Mouse (Mus musculus) liver, embryonic 14.5 days (tissue): ENCODE results near the gene Nuak1. TPM values are rescaled to one million over a fixed set of nuclear protein-coding genes. Genes with fewer than 3 reads are reported as not detected.

Source experiments
- ATAC-seq: fragments of 200-750 bp; cut with Nextera tagmentation; 2 replicates; pipeline ENCODE4 v1.8.0; 2017; ENCODE audit warnings: moderate number of reproducible peaks, mild to moderate bottlenecking, moderate library complexity; ENCODE audit not compliant: insufficient read depth
- DNase-seq, 3 experiments: peaks; one replicate each; pipeline ENCODE4 v3.0.0-alpha.2; 2012 to 2013; ENCODE audit warnings: low read depth in 3 of 3, low spot score in 3 of 3
- H3K27ac ChIP-seq: fragments of 300-500 bp; sonication (generic); 2 replicates; pipeline ENCODE4 v1.5.1; 2014; ENCODE audit warnings: moderate library complexity, mild to moderate bottlenecking, control low read depth, inconsistent platforms
- H3K27me3 ChIP-seq: fragments of 300-500 bp; sonication (generic); 2 replicates; pipeline ENCODE4 v1.6.1; 2014; ENCODE audit warnings: mild to moderate bottlenecking, low read length, moderate library complexity; ENCODE audit not compliant: control insufficient read depth, insufficient read depth
- H3K36me3 ChIP-seq: fragments of 300-500 bp; sonication (generic); replicated peaks from 2 replicates; pipeline ENCODE4 v1.6.1; 2014; ENCODE audit warnings: low read depth; ENCODE audit not compliant: control insufficient read depth, insufficient read depth
- H3K4me1 ChIP-seq, 2 experiments: fragments of 200-500 bp in 1 of 2; fragments of 300-500 bp in 1 of 2; sonication (generic) in 1 of 2; replicated peaks; 2 replicates each; pipeline ENCODE4 v1.6.1; 2012 to 2014; ENCODE audit warnings: antibody characterized with exemption in 1 of 2, inconsistent platforms in 1 of 2, low read length in 1 of 2; ENCODE audit not compliant: control insufficient read depth in 2 of 2, insufficient read depth in 2 of 2
- H3K4me2 ChIP-seq: fragments of 300-500 bp; sonication (generic); 2 replicates; pipeline ENCODE4 v1.6.1; 2014; ENCODE audit warnings: low read depth, mild to moderate bottlenecking, control low read depth, moderate library complexity
- H3K4me3 ChIP-seq, 2 experiments: fragments of 200-500 bp in 1 of 2; fragments of 300-500 bp in 1 of 2; sonication (generic) in 1 of 2; 2 replicates each; pipeline ENCODE4 v1.5.1; 2012 to 2014; ENCODE audit warnings: low read depth in 2 of 2, low read length in 2 of 2, mild to moderate bottlenecking in 2 of 2, control low read depth in 1 of 2, inconsistent platforms in 1 of 2, moderate library complexity in 1 of 2; ENCODE audit not compliant: insufficient read depth in 1 of 2
- H3K9ac ChIP-seq: fragments of 300-500 bp; sonication (generic); replicated peaks from 2 replicates; pipeline ENCODE4 v1.6.1; 2014; ENCODE audit warnings: mild to moderate bottlenecking, control low read depth, moderate library complexity
- H3K9me3 ChIP-seq: fragments of 300-500 bp; sonication (generic); 2 replicates; pipeline ENCODE4 v1.6.1; 2016; ENCODE audit warnings: low read length, mixed read lengths; ENCODE audit not compliant: control insufficient read depth
- CTCF ChIP-seq: IDR thresholded peaks from 2 replicates; pipeline ENCODE4 v1.5.1; 2016; ENCODE audit warnings: antibody characterized with exemption, low read depth, control low read depth
- EP300 ChIP-seq: IDR thresholded peaks from 2 replicates; pipeline ENCODE4 v1.6.1; 2016; ENCODE audit warnings: antibody characterized with exemption, low read depth
- WGBS: fragments of 180-500 bp; shearing (Covaris S2); extraction: QIAGEN DNeasy Blood & Tissue Kit; methylation state at CpG from one replicate; pipeline ENCODE4 v1.1.7; 2014; ENCODE audit not compliant: insufficient replicate concordance; 5-methylcytosine and 5-hydroxymethylcytosine counted together
- polyA plus RNA-seq, 2 experiments: library from polyadenylated mRNA; depleted of rRNA in 1 of 2; stranded (reverse) in 1 of 2; unstranded in 1 of 2; fragments of >200 nt; fragmentation: Nextera tagmentation in 1 of 2; extraction: Ambion mirVana in 1 of 2; gene quantifications; 2 replicates each; pipeline versions ENCODE4 v1.2.1 to v1.2.3; 2012 to 2014

The Nuak1 gene
- polyA plus RNA-seq, 2 experiments, result 0.03 to 0.42 TPM

DNA sequence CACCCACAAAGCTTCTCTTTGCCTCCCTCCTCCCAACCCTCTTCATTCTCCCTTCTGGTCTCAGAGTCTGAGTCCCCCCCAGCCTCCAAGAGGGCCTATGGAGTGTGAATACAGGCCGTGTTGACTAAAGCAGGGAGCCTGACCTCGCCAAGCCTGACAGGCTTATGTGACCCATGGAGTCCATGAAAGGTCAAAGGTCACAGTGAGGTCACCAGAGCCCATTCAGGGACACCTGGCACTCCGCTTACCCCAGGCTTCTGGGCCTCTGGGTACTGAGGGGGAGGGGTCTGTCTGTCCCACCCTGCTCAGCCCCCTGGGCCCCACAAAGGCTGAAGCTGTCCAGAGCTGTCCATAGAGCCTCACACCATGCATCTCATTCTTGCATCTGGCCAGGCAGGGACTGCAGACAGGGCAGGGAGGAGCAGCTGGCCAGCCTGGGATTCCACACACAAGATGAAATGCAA, 37.2 kb upstream of the Nuak1 start:
- Histone ChIP-seq H3K4me2 (no peak overlapping the region), H3K27me3 (no peaks in the 10 kb centered on the region), H3K4me3 (no peak overlapping the region), H3K9me3 (no peaks in the 10 kb centered on the region), H3K36me3 (no peaks in the 10 kb centered on the region), H3K27ac (no peak overlapping the region), H3K4me1 (peaks cover 0 to 7% of the 10 kb centered on the region in 2 experiments; a peak in 1 of 4 replicates), H3K9ac (no peak overlapping the region)
- ATAC-seq (peak; percentile 58; the same call in 1 of the 2 replicates), DNase-seq (peak in 2 of 3 experiments; percentile 14 to 18)
- WGBS, result 43% methylated on average over 3 of the region's 3 CpGs
- TF ChIP-seq EP300 (no peak), CTCF (no peak)

DNA sequence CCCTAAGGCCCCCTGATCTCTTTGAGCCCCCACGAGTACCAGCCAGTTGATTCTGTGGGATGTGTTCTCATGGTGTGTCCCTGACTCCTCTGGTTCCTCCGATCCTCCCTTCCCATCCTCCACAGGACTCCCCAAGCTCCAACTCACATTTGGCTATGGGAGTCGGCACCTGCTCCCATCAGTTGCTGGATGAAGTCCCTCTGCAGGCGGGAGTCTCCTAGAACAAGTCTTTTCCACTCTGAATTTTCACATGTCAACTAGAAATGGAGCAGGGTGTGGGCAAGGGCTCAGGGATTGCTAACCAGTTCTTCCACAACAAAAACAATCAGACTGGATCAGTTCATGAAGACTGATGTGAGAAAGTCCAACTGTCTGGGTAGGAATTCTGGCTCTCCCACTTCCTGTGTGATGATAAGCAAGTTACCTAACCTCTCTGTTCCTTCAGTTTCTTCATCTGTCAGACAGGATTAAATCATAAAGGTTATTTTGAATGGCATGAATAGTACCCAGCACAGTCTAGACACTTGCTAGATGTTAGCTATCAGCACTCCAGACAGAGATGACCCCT, 36.7 kb upstream of the Nuak1 start:
- Histone ChIP-seq H3K4me2 (no peak overlapping the region), H3K9me3 (no peaks in the 10 kb centered on the region), H3K9ac (no peak overlapping the region), H3K36me3 (no peaks in the 10 kb centered on the region), H3K4me1 (peaks cover 0 to 7% of the 10 kb centered on the region in 2 experiments; a peak in 1 of 4 replicates), H3K4me3 (no peak overlapping the region), H3K27ac (no peak overlapping the region), H3K27me3 (no peaks in the 10 kb centered on the region)
- DNase-seq (no peak), ATAC-seq (no peak)
- TF ChIP-seq CTCF, result no peak
- no peak for TF ChIP-seq EP300
- 54% methylated on average over 4 of the region's 4 CpGs for WGBS

DNA sequence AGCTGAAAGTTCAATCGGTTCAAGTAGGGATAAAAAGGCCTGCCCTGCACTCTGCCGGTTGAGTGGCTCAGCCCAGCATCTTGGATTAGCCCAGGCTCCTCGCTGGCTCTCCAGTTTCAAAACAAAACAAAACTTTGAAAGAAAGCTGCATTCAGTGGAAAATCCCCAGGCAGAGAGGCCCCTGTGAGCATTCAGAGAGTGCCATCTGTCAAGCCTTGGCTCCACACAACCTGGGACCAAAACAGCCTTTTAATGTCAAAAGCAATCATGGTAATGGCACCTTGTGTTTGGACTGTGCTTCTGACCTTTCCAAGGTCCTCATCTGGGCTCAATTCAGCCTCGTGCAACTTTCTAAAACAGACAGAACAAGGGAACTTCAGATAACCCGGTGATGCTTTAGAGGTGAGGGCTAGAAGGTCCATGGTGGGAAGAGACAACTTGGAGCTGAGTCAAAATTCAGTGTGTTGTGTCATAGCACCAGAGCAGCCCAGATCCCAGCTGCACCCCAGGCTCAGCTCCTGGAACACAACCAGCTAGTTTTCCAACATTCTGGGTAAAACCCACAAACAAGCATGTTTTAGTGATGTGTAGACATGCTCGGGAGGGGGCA, 27.3 kb upstream of the Nuak1 start:
- no peak overlapping the region for H3K4me3 ChIP-seq
- DNase-seq (no peak), ATAC-seq (no peak)
- no peaks in the 10 kb centered on the region for H3K36me3 ChIP-seq
- no peaks in the 10 kb centered on the region for H3K27me3 ChIP-seq
- no peak overlapping the region for H3K27ac ChIP-seq
- no peak overlapping the region for H3K4me2 ChIP-seq
- 42% methylated on average over 6 of the region's 6 CpGs for WGBS
- no peak overlapping the region for H3K9ac ChIP-seq
- TF ChIP-seq CTCF (no peak), EP300 (no peak)
- H3K4me1 ChIP-seq, result no peaks in the 10 kb centered on the region
- no peaks in the 10 kb centered on the region for H3K9me3 ChIP-seq

DNA sequence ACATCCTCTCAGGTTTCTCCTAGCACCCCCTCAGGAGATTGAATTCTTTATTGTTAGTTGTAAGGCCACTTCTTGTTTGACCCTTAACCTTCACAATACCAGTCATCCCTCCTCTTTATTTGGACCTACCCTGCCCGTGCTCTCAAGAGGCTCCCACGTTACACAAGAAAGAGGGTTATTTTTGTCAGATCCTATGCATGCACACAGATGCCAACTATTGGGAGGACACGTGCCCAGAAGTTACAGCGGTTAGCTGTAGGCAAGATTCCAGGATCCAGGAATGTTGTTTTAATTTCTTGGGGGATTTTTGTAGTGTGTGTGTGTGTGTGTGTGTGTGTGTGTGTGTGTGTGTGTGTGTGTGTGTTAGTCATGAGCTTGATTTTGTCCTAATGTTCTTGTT, 25.1 kb upstream of the Nuak1 start:
- TF ChIP-seq CTCF, result no peak
- no peak for TF ChIP-seq EP300
- Histone ChIP-seq H3K9me3 (no peaks in the 10 kb centered on the region), H3K27me3 (no peaks in the 10 kb centered on the region), H3K4me1 (no peaks in the 10 kb centered on the region), H3K36me3 (no peaks in the 10 kb centered on the region), H3K4me3 (no peak overlapping the region), H3K27ac (no peak overlapping the region), H3K9ac (no peak overlapping the region), H3K4me2 (no peak overlapping the region)
- 64% methylated on average over 4 of the region's 4 CpGs for WGBS
- DNase-seq (no peak), ATAC-seq (no peak)

DNA sequence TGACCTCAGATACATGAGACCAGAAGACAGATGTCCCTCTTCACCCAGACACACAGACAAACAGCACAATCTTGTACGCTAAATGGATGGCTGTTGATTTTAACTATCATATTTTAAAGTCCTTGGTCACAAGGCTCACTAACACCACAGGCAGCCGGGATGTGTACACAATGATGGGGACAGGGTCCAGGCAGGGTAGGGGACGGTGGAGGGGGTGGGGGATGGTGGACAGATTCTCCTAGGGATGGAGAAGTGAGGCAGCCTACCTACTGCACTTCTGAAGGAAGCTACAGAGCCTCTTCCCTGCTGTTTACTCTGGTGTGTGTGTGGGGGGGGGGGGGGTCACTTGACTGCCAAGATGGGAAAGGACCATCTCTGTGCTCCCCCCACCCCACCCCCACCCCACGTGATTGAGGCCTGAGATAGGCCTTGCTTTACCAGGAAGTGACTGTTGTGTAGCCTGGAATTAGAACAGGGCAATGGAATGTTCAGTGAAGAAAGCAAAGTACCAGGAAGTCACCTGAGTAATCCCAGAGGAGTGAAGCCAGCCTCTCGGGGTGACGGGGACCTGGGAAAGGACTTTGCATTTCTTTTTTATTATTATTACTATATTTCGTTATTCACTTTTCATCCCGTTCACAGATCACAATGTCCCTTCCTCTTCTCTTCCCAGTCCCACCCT, 20.2 kb upstream of the Nuak1 start:
- no peak for TF ChIP-seq EP300
- TF ChIP-seq CTCF, result no peak
- H3K27me3 ChIP-seq, result no peaks in the 10 kb centered on the region
- 0 out of 2 replicates have a peak, but pooled peaks have one; percentile 43 for ATAC-seq

More for the DNA sequence above, 20.2 kb upstream of the Nuak1 start:
- Histone ChIP-seq H3K4me3 (no peak overlapping the region), H3K9ac (no peak overlapping the region), H3K4me2 (no peak overlapping the region), H3K36me3 (no peaks in the 10 kb centered on the region), H3K27ac (no peak overlapping the region), H3K9me3 (no peaks in the 10 kb centered on the region), H3K4me1 (no peaks in the 10 kb centered on the region; a peak in 1 of 4 replicates)
- no peak for DNase-seq
- 44% methylated on average over 8 of the region's 8 CpGs for WGBS
